Mouse (Mus musculus) lung, postnatal 0 days (tissue): ENCODE data around the gene Fnbp1. TPM values are rescaled to one million over a fixed set of nuclear protein-coding genes. Genes with fewer than 3 reads are reported as not detected.
"Not testable (repeated sequence)": the region's sequence is repeated elsewhere in the genome, so short reads cannot be mapped to it uniquely, and the experiment has no call there.

Source experiments
- ATAC-seq: fragments of 200-750 bp; cut with Nextera tagmentation; 2 replicates; pipeline ENCODE4 v1.8.0; 2017; ENCODE audit warnings: moderate library complexity
- DNase-seq: peaks from one replicate; pipeline ENCODE4 v3.0.0-alpha.2; 2016; ENCODE audit warnings: low spot score
- H3K27ac ChIP-seq: fragments of 300-500 bp; sonication (generic); 2 replicates; pipeline ENCODE4 v1.5.1; 2014; ENCODE audit warnings: antibody characterized with exemption, mild to moderate bottlenecking, low read length, mixed read lengths
- H3K27me3 ChIP-seq: fragments of 300-500 bp; sonication (generic); replicated peaks from 2 replicates; pipeline ENCODE4 v1.6.1; 2014; ENCODE audit warnings: low read length, mixed read lengths; ENCODE audit not compliant: insufficient read depth
- H3K36me3 ChIP-seq: fragments of 300-500 bp; sonication (generic); 2 replicates; pipeline ENCODE4 v1.6.1; 2014; ENCODE audit warnings: low read length, mixed read lengths; ENCODE audit not compliant: insufficient read depth
- H3K4me1 ChIP-seq: fragments of 300-500 bp; sonication (generic); 2 replicates; pipeline ENCODE4 v1.6.1; 2014; ENCODE audit warnings: antibody characterized with exemption, low read depth, low read length, mixed read lengths; ENCODE audit not compliant: insufficient read depth
- H3K4me2 ChIP-seq: fragments of 300-500 bp; sonication (generic); replicated peaks from 2 replicates; pipeline ENCODE4 v1.6.1; 2014; ENCODE audit warnings: low read depth, mild to moderate bottlenecking, low read length, moderate library complexity, mixed read lengths
- H3K4me3 ChIP-seq: fragments of 300-500 bp; sonication (generic); 2 replicates; pipeline ENCODE4 v1.5.1; 2014; ENCODE audit warnings: low read depth, low read length
- H3K9ac ChIP-seq: fragments of 300-500 bp; sonication (generic); replicated peaks from 2 replicates; pipeline ENCODE4 v1.6.1; 2014; ENCODE audit warnings: low read depth, mild to moderate bottlenecking
- H3K9me3 ChIP-seq: fragments of 300-500 bp; sonication (generic); 2 replicates; pipeline ENCODE4 v1.6.1; 2016; ENCODE audit warnings: low read length, mixed read lengths
- CTCF ChIP-seq: IDR thresholded peaks from 2 replicates; pipeline ENCODE4 v1.5.1; 2016; ENCODE audit warnings: antibody characterized with exemption, mild to moderate bottlenecking
- EP300 ChIP-seq: IDR thresholded peaks from 2 replicates; pipeline ENCODE4 v1.6.1; 2016; ENCODE audit warnings: antibody characterized with exemption, mild to moderate bottlenecking, control low read depth
- WGBS: fragments of 180-500 bp; shearing (Covaris S2); extraction: QIAGEN DNeasy Blood & Tissue Kit; methylation state at CpG from one replicate; pipeline ENCODE4 v1.1.7; 2014; 5-methylcytosine and 5-hydroxymethylcytosine counted together
- polyA plus RNA-seq: library from polyadenylated mRNA; unstranded; fragments of >200 nt; fragmentation: Nextera tagmentation; extraction: Ambion mirVana; gene quantifications from 2 replicates; pipeline ENCODE4 v1.2.1, GENCODE M21; 2015

The Fnbp1 gene
- polyA plus RNA-seq, 1 experiment from 2014 or later = 7.2 TPM

GRCm38 (mm10) chr2:31179471-31179870, 37.7 kb upstream of the Fnbp1 start:
- ATAC-seq = no peak
- DNase-seq = no peak

GRCm38 (mm10) chr2:31178593-31178992, 36.8 kb upstream of the Fnbp1 start:
- H3K36me3 ChIP-seq = peaks cover 36% of the 10 kb centered on the region

More at GRCm38 (mm10) chr2:31179471-31179870, 37.7 kb upstream of the Fnbp1 start:
- Histone ChIP-seq H3K36me3 (peaks cover 43% of the 10 kb centered on the region), H3K4me2 (no peak overlapping the region), H3K27me3 (no peaks in the 10 kb centered on the region), H3K9me3 (no peaks in the 10 kb centered on the region), H3K4me1 (no peaks in the 10 kb centered on the region), H3K27ac (no peak overlapping the region), H3K9ac (no peak overlapping the region), H3K4me3 (no peak overlapping the region)
- TF ChIP-seq CTCF (no peak), EP300 (no peak)
- WGBS = 67% methylated on average over 7 of the region's 7 CpGs

GRCm38 (mm10) chr2:31173290-31173689, 31.5 kb upstream of the Fnbp1 start:
- peak; percentile 58 for TF ChIP-seq CTCF
- TF ChIP-seq EP300 = peak; percentile 54; the same call in 1 of the 2 replicates
- WGBS = 31% methylated on average over 4 of the region's 4 CpGs
- no peak overlapping the region for H3K4me3 ChIP-seq
- no peak overlapping the region for H3K9ac ChIP-seq
- no peaks in the 10 kb centered on the region for H3K9me3 ChIP-seq
- DNase-seq (peak; percentile 78), ATAC-seq (peak; percentile 83)
- H3K27me3 ChIP-seq = no peaks in the 10 kb centered on the region
- no peak overlapping the region for H3K27ac ChIP-seq
- H3K4me2 ChIP-seq = no peak overlapping the region
- H3K36me3 ChIP-seq = peaks cover 49% of the 10 kb centered on the region
- H3K4me1 ChIP-seq = peaks cover 2% of the 10 kb centered on the region; the same call in 1 of the 2 replicates

More at GRCm38 (mm10) chr2:31178593-31178992, 36.8 kb upstream of the Fnbp1 start:
- not testable (repeated sequence) for H3K27me3 ChIP-seq, H3K9ac ChIP-seq, H3K4me3 ChIP-seq, ATAC-seq, H3K9me3 ChIP-seq, H3K27ac ChIP-seq, H3K4me1 ChIP-seq, H3K4me2 ChIP-seq, DNase-seq
- 70% methylated on average over 6 of the region's 6 CpGs for WGBS
- peak; percentile 41 for TF ChIP-seq CTCF

- WGBS = 87% methylated on average over 5 of the region's 5 CpGs
- Histone ChIP-seq H3K9ac (no peak overlapping the region), H3K36me3 (peaks cover 41% of the 10 kb centered on the region), H3K4me3 (no peak overlapping the region), H3K4me2 (no peak overlapping the region), H3K9me3 (no peaks in the 10 kb centered on the region), H3K27ac (no peak overlapping the region; the same call in 1 of the 2 replicates), H3K27me3 (no peaks in the 10 kb centered on the region), H3K4me1 (peaks cover 2% of the 10 kb centered on the region; the same call in 1 of the 2 replicates)
- no peak for TF ChIP-seq EP300
- peak; percentile 47 for TF ChIP-seq CTCF
- DNase-seq (no peak), ATAC-seq (no peak)
Observed at GRCm38 (mm10) chr2:31172536-31172935, 30.7 kb upstream of the Fnbp1 start.

- WGBS = 55% methylated on average over 5 of the region's 5 CpGs
- DNase-seq (peak; percentile 49), ATAC-seq (peak; percentile 50)
- H3K36me3 ChIP-seq = peaks cover 36% of the 10 kb centered on the region
- H3K9me3 ChIP-seq = no peaks in the 10 kb centered on the region
- H3K27me3 ChIP-seq = no peaks in the 10 kb centered on the region
- no peak overlapping the region for H3K4me3 ChIP-seq
- no peak overlapping the region for H3K9ac ChIP-seq
- peaks cover 2% of the 10 kb centered on the region; the same call in 1 of the 2 replicates for H3K4me1 ChIP-seq
- no peak for TF ChIP-seq EP300
- no peak for TF ChIP-seq CTCF
- peak overlapping the region; percentile 59; the same call in 1 of the 2 replicates for H3K27ac ChIP-seq
- no peak overlapping the region for H3K4me2 ChIP-seq
Observed at GRCm38 (mm10) chr2:31172001-31172400, 30.2 kb upstream of the Fnbp1 start.

- WGBS = 85% methylated on average over 6 of the region's 6 CpGs
- Histone ChIP-seq H3K36me3 (peaks cover 24% of the 10 kb centered on the region), H3K9ac (no peak overlapping the region), H3K4me3 (no peak overlapping the region), H3K4me2 (no peak overlapping the region), H3K4me1 (peaks cover 2% of the 10 kb centered on the region; the same call in 1 of the 2 replicates), H3K27ac (no peak overlapping the region), H3K9me3 (no peaks in the 10 kb centered on the region), H3K27me3 (no peaks in the 10 kb centered on the region)
- no peak for TF ChIP-seq CTCF
- ATAC-seq (no peak), DNase-seq (no peak)
Observed at GRCm38 (mm10) chr2:31170164-31170563, 28.4 kb upstream of the Fnbp1 start.
